Mouse (Mus musculus) forebrain, embryonic 14.5 days (tissue): ENCODE data around the gene Mansc1. TPM values are rescaled to one million over a fixed set of nuclear protein-coding genes. Genes with fewer than 3 reads are reported as not detected.
A peak's percentile ranks its signal among the peaks of the same experiment; 100 is the strongest.

Experiments used
- ATAC-seq: fragments of 200-750 bp; cut with Nextera tagmentation; 2 replicates; pipeline ENCODE4 v1.8.0; 2017; ENCODE audit warnings: mild to moderate bottlenecking, moderate library complexity
- DNase-seq: peaks from one replicate; pipeline ENCODE4 v3.0.0-alpha.2; 2015; ENCODE audit warnings: low spot score
- H3K27ac ChIP-seq: fragments of 300-500 bp; sonication (generic); 2 replicates; pipeline ENCODE4 v1.5.1; 2014; ENCODE audit warnings: low read depth, mild to moderate bottlenecking, control low read depth, low read length, moderate library complexity
- H3K27me3 ChIP-seq: fragments of 300-500 bp; sonication (generic); replicated peaks from 2 replicates; pipeline ENCODE4 v1.6.1; 2014; ENCODE audit warnings: low read length, control low read depth, mixed read lengths; ENCODE audit not compliant: control insufficient read depth, insufficient read depth
- H3K36me3 ChIP-seq: fragments of 300-500 bp; sonication (generic); 2 replicates; pipeline ENCODE4 v1.6.1; 2014; ENCODE audit warnings: low read length, control low read depth; ENCODE audit not compliant: control insufficient read depth, insufficient read depth
- H3K4me1 ChIP-seq: fragments of 300-500 bp; sonication (generic); 2 replicates; pipeline ENCODE4 v1.6.1; 2014; ENCODE audit warnings: antibody characterized with exemption, low read length, control low read depth; ENCODE audit not compliant: control insufficient read depth, insufficient read depth
- H3K4me2 ChIP-seq: fragments of 300-500 bp; sonication (generic); 2 replicates; pipeline ENCODE4 v1.6.1; 2014; ENCODE audit warnings: mild to moderate bottlenecking, control low read depth, low read length
- H3K4me3 ChIP-seq: fragments of 300-500 bp; sonication (generic); 2 replicates; pipeline ENCODE4 v1.5.1; 2014; ENCODE audit warnings: low read depth, low read length, control low read depth
- H3K9ac ChIP-seq: fragments of 300-500 bp; sonication (generic); 2 replicates; pipeline ENCODE4 v1.6.1; 2014; ENCODE audit warnings: mild to moderate bottlenecking, low read length, control low read depth, moderate library complexity
- H3K9me3 ChIP-seq: fragments of 300-500 bp; sonication (generic); replicated peaks from 2 replicates; pipeline ENCODE4 v1.6.1; 2016; ENCODE audit warnings: low read length, control low read depth, mixed read lengths; ENCODE audit not compliant: control insufficient read depth
- WGBS: fragments of 180-500 bp; shearing (Covaris S2); extraction: QIAGEN DNeasy Blood & Tissue Kit; methylation state at CpG from one replicate; pipeline ENCODE4 v1.1.7; 2014; 5-methylcytosine and 5-hydroxymethylcytosine counted together
- polyA plus RNA-seq: library from polyadenylated mRNA; unstranded; fragments of >200 nt; fragmentation: Nextera tagmentation; extraction: Ambion mirVana; gene quantifications from 2 replicates; pipeline ENCODE4 v1.2.1, GENCODE M21; 2014

Gene Mansc1
- polyA plus RNA-seq, 1 experiment from 2014 or later: 0.88 TPM

DNA sequence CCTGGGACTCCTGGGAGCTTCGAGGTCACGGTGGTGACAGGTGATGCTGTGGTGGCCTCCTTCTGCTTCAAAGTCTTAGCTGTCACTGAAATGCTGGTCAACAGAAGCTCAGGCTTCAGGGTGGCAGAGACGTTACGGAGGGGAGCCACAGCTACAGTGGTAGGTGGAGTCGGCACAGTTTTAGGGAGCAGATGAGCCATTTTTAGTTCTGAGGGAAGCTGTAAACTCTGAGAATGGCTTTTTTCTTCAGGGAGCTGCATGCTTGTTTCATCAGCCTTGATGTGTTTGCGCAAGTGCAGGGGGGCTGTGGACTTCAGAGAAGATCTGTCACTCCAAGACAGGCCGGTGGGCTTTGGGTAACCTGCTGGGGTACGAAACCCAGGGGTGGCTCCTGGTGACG lies 21.9 kb downstream of the Mansc1 start:
- H3K4me2 ChIP-seq: no peak overlapping the region
- DNase-seq (no peak), ATAC-seq (no peak)
- no peak overlapping the region for H3K9ac ChIP-seq
- H3K36me3 ChIP-seq: no peaks in the 10 kb centered on the region
- WGBS: 93% methylated on average over 9 of the region's 9 CpGs
- no peaks in the 10 kb centered on the region for H3K9me3 ChIP-seq
- no peaks in the 10 kb centered on the region for H3K27me3 ChIP-seq
- H3K4me3 ChIP-seq: no peak overlapping the region
- H3K4me1 ChIP-seq: 0 out of 2 replicates have a peak, but pooled peaks cover 2% of the 10 kb centered on the region
- H3K27ac ChIP-seq: no peak overlapping the region

- DNase-seq (peak; percentile 65), ATAC-seq (0 out of 2 replicates have a peak, but pooled peaks have one; percentile 52)
- 47% methylated on average over 9 of the region's 9 CpGs for WGBS
These were observed 25.1 kb downstream of the Mansc1 start for GRCm38 (mm10) chr6:134606949-134607746.

GRCm38 (mm10) chr6:134606540-134606939 lies 25.7 kb downstream of the Mansc1 start:
- no peaks in the 10 kb centered on the region for H3K9me3 ChIP-seq
- H3K9ac ChIP-seq: no peak overlapping the region
- DNase-seq (no peak), ATAC-seq (no peak)
- H3K4me3 ChIP-seq: no peak overlapping the region
- no peaks in the 10 kb centered on the region for H3K4me1 ChIP-seq
- no peaks in the 10 kb centered on the region for H3K27me3 ChIP-seq
- no peak overlapping the region for H3K27ac ChIP-seq
- no peak overlapping the region for H3K4me2 ChIP-seq
- 71% methylated on average over 6 of the region's 6 CpGs for WGBS
- H3K36me3 ChIP-seq: no peaks in the 10 kb centered on the region

More at GRCm38 (mm10) chr6:134606949-134607746, 25.1 kb downstream of the Mansc1 start:
- no peaks in the 10 kb centered on the region for H3K36me3 ChIP-seq
- no peak overlapping the region for H3K4me3 ChIP-seq
- no peaks in the 10 kb centered on the region for H3K27me3 ChIP-seq
- H3K9me3 ChIP-seq: no peaks in the 10 kb centered on the region
- H3K4me2 ChIP-seq: no peak overlapping the region
- H3K27ac ChIP-seq: no peak overlapping the region
- no peaks in the 10 kb centered on the region for H3K4me1 ChIP-seq
- H3K9ac ChIP-seq: no peak overlapping the region

DNA sequence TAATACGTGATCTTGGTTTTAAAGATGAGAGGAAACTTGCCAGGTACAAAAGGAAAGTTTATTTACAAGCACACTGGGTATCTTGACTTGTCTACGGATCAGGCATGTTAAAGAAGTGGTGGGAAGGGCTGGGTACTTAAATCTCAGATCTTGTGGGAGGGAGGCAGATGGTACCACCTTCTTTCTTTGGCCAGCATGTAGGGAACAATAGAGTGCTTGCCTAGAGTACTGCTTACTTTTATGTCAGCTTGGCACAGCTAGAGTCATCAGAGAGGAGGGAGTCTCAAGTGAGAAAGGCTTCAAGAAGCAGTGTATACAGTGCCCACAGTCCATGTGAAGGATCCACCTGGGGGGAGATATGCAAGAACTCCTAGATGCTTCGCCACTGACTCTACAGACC lies 27.1 kb downstream of the Mansc1 start:
- WGBS: 88% methylated on average over 3 of the region's 3 CpGs
- DNase-seq: no peak
- H3K27ac ChIP-seq: no peak overlapping the region
- no peak overlapping the region for H3K4me2 ChIP-seq
- H3K9me3 ChIP-seq: no peaks in the 10 kb centered on the region
- H3K27me3 ChIP-seq: no peaks in the 10 kb centered on the region
- no peaks in the 10 kb centered on the region for H3K4me1 ChIP-seq
- H3K9ac ChIP-seq: no peak overlapping the region
- no peaks in the 10 kb centered on the region for H3K36me3 ChIP-seq
- ATAC-seq: no peak
- H3K4me3 ChIP-seq: no peak overlapping the region

GRCm38 (mm10) chr6:134602371-134603003 lies 29.8 kb downstream of the Mansc1 start:
- ATAC-seq (no peak), DNase-seq (no peak)
- Histone ChIP-seq H3K4me2 (no peak overlapping the region), H3K36me3 (no peaks in the 10 kb centered on the region), H3K4me3 (no peak overlapping the region), H3K27me3 (no peaks in the 10 kb centered on the region), H3K9ac (no peak overlapping the region), H3K4me1 (no peaks in the 10 kb centered on the region), H3K27ac (no peak overlapping the region), H3K9me3 (no peaks in the 10 kb centered on the region)
- WGBS: 59% methylated on average over 10 of the region's 10 CpGs

- no peaks in the 10 kb centered on the region for H3K4me1 ChIP-seq
- H3K27me3 ChIP-seq: no peaks in the 10 kb centered on the region
- DNase-seq (no peak), ATAC-seq (no peak)
- H3K4me2 ChIP-seq: no peak overlapping the region
- no peak overlapping the region for H3K9ac ChIP-seq
- WGBS: 68% methylated on average over 3 of the region's 3 CpGs
- H3K36me3 ChIP-seq: no peaks in the 10 kb centered on the region
- H3K27ac ChIP-seq: no peak overlapping the region
- H3K4me3 ChIP-seq: no peak overlapping the region
- H3K9me3 ChIP-seq: no peaks in the 10 kb centered on the region
These were observed 30.5 kb downstream of the Mansc1 start for GRCm38 (mm10) chr6:134601766-134602165.

GRCm38 (mm10) chr6:134601130-134601529 lies 31.2 kb downstream of the Mansc1 start:
- 64% methylated on average over 7 of the region's 7 CpGs for WGBS
- no peaks in the 10 kb centered on the region for H3K36me3 ChIP-seq
- no peaks in the 10 kb centered on the region for H3K4me1 ChIP-seq
- H3K4me2 ChIP-seq: no peak overlapping the region
- no peaks in the 10 kb centered on the region for H3K27me3 ChIP-seq
- H3K9ac ChIP-seq: no peak overlapping the region
- ATAC-seq (no peak), DNase-seq (no peak)
- no peak overlapping the region for H3K4me3 ChIP-seq
- H3K9me3 ChIP-seq: no peaks in the 10 kb centered on the region
- no peak overlapping the region for H3K27ac ChIP-seq

GRCm38 (mm10) chr6:134599239-134599638 lies 33.0 kb downstream of the Mansc1 start:
- DNase-seq: no peak
- Histone ChIP-seq H3K9ac (no peak overlapping the region), H3K4me1 (no peaks in the 10 kb centered on the region), H3K9me3 (no peaks in the 10 kb centered on the region), H3K4me3 (no peak overlapping the region), H3K4me2 (no peak overlapping the region), H3K27ac (no peak overlapping the region), H3K36me3 (no peaks in the 10 kb centered on the region), H3K27me3 (no peaks in the 10 kb centered on the region)
- no peak for ATAC-seq
- 61% methylated on average over 1 of the region's 1 CpGs for WGBS

- H3K36me3 ChIP-seq: no peaks in the 10 kb centered on the region
- no peaks in the 10 kb centered on the region for H3K4me1 ChIP-seq
- no peak overlapping the region for H3K4me2 ChIP-seq
- WGBS: 89% methylated on average over 6 of the region's 6 CpGs
- H3K27me3 ChIP-seq: no peaks in the 10 kb centered on the region
- DNase-seq: no peak
- no peak for ATAC-seq
- no peak overlapping the region for H3K9ac ChIP-seq
- H3K4me3 ChIP-seq: no peak overlapping the region
- H3K27ac ChIP-seq: no peak overlapping the region
- no peaks in the 10 kb centered on the region for H3K9me3 ChIP-seq
These were observed 34.5 kb downstream of the Mansc1 start for GRCm38 (mm10) chr6:134597651-134598229.
